Comparison of ENCODE assay signal across 11 mouse cellular contexts in genomic region chr4:108059601-108060379, GRCm38 (mm10). TPM values are rescaled to one million over a fixed set of nuclear protein-coding genes. Genes with fewer than 3 reads are reported as not detected.
A peak's percentile ranks its signal among the peaks of the same experiment; 100 is the strongest.
DNase-seq lines count a peak whose midpoint lies in the region; ATAC-seq and TF ChIP-seq lines count a peak whose summit lies in the region.
"Had no signal": no experiment of that assay in that cellular context is flagged by ENCODE, and none has a peak within 500 bp of the region (broad histone marks: within the 10 kb centered on the region; RNA-seq: fewer than 3 reads in every experiment).

No protein-coding gene starts in this region.

- H3K27me3 ChIP-seq in forebrain, embryonic 16.5 days (replicated peaks; ENCODE audit: control insufficient read depth, insufficient read depth, low read length) = no peaks in the 10 kb centered on the region
- H3K27me3 ChIP-seq in midbrain, embryonic 10.5 days (ENCODE audit: low read depth, poor library complexity, severe bottlenecking) = no peaks in the 10 kb centered on the region
- no peaks in the 10 kb centered on the region for H3K27me3 ChIP-seq in kidney, adult 2 months (replicated peaks; ENCODE audit: control insufficient read depth, insufficient read depth, low read length)

- peak; percentile 51 to 64 for DNase-seq in right cerebral cortex, adult 2 months (ENCODE audit: low spot score in 2 of 2)
- no peak for DNase-seq in right cerebral cortex, postnatal 14 days
- DNase-seq in midbrain, embryonic 10.5 days (ENCODE audit: low spot score) = no peak
- DNase-seq in kidney, adult 2 months = no peak
- no peak for DNase-seq in gastrocnemius, postnatal 10 days
- no peak for DNase-seq in embryo, embryonic 10.5 days (ENCODE audit: low spot score)
- DNase-seq: lung, adult 2 months had no signal

- H3K36me3 ChIP-seq in forebrain, embryonic 16.5 days (ENCODE audit: control insufficient read depth, insufficient read depth) = peaks cover 11% of the 10 kb centered on the region
- peaks cover 70% of the 10 kb centered on the region for H3K36me3 ChIP-seq in midbrain, embryonic 10.5 days
- peaks cover 17% of the 10 kb centered on the region for H3K36me3 ChIP-seq in kidney, adult 2 months (ENCODE audit: control insufficient read depth, insufficient read depth, low read length)

- no peak for TF ChIP-seq POLR2A in kidney, adult 2 months (IDR thresholded peaks at IDR 0.05; ENCODE audit: low read depth, low read length)

- WGBS in forebrain, embryonic 16.5 days = 25% methylated on average over 19 of the region's 19 CpGs
- WGBS in midbrain, embryonic 10.5 days = 53% methylated on average over 19 of the region's 19 CpGs
- WGBS in kidney, adult 2 months = 78% methylated on average over 19 of the region's 19 CpGs

- H3K27ac ChIP-seq in forebrain, embryonic 16.5 days (ENCODE audit: low read length) = no peak overlapping the region
- peak overlapping the region; percentile 79 for H3K27ac ChIP-seq in midbrain, embryonic 10.5 days (replicated peaks)
- H3K27ac ChIP-seq in kidney, adult 2 months (ENCODE audit: insufficient read depth, low read depth, low read length) = no peak overlapping the region

- peak; percentile 18; the same call in 1 of the 2 replicates for ATAC-seq in forebrain, embryonic 16.5 days

- peak overlapping the region; percentile 9; the same call in 1 of the 2 replicates for H3K9ac ChIP-seq in forebrain, embryonic 16.5 days (replicated peaks; ENCODE audit: low read depth, low read length)

- H3K9me3 ChIP-seq in forebrain, embryonic 16.5 days (ENCODE audit: control insufficient read depth, low read length) = no peaks in the 10 kb centered on the region
- no peaks in the 10 kb centered on the region for H3K9me3 ChIP-seq in midbrain, embryonic 10.5 days (replicated peaks)
- H3K9me3 ChIP-seq: G1E had no signal

- peaks cover 6% of the 10 kb centered on the region; the same call in 1 of the 2 replicates for H3K4me1 ChIP-seq in forebrain, embryonic 16.5 days (replicated peaks; ENCODE audit: control insufficient read depth, insufficient read depth, low read length)
- H3K4me1 ChIP-seq in midbrain, embryonic 10.5 days = peaks cover 15% of the 10 kb centered on the region
- peaks cover 8% of the 10 kb centered on the region; the same call in 1 of the 2 replicates for H3K4me1 ChIP-seq in kidney, adult 2 months (ENCODE audit: control insufficient read depth, insufficient read depth, low read length)

- H3K4me2 ChIP-seq in forebrain, embryonic 16.5 days (ENCODE audit: low read length) = peak overlapping the region; percentile 30

- TF ChIP-seq CTCF in kidney, adult 2 months (conservative IDR thresholded peaks at IDR 0.05; ENCODE audit: insufficient read depth, insufficient read length, low read depth, low read length) = no peak

- no peak overlapping the region for H3K4me3 ChIP-seq in forebrain, embryonic 16.5 days (replicated peaks; ENCODE audit: low read length)
- peak overlapping the region; percentile 14; the same call in 1 of the 2 replicates for H3K4me3 ChIP-seq in midbrain, embryonic 10.5 days
- no peak overlapping the region for H3K4me3 ChIP-seq in kidney, adult 2 months (ENCODE audit: insufficient read depth, low read depth, low read length)
- H3K4me3 ChIP-seq: myocyte had no signal

RNA-seq across cellular contexts. Expression of gene Podn, which starts 36.5 kb away (rescaled TPM):
- 0.35 and 0.41 TPM in 2 replicates for polyA plus RNA-seq in forebrain, embryonic 16.5 days (2015; fragmentation: Nextera tagmentation; extraction: Ambion mirVana)
- polyA plus RNA-seq in midbrain, embryonic 10.5 days (2016; fragmentation: Nextera tagmentation; extraction: Ambion mirVana) = 0.10 and 0.12 TPM in 2 replicates
- 29.8 and 30.4 TPM in 2 replicates for polyA plus RNA-seq in kidney, adult 2 months (2012; rRNA removed)
- 1 to 10 TPM; 7.6 to 9.7 TPM for total RNA-seq in gastrocnemius, postnatal 10 days (2021)
- total RNA-seq: G1E; hematopoietic stem cell, adult 5-6 weeks had no signal
- polyA plus RNA-seq: G1E had no signal

Comparison
In these comparisons a context has a peak if more than half of its experiments do, and no peak if none do; other contexts are left out.
1. DNase-seq: peak in right cerebral cortex, adult 2 months (2 of 2); none in right cerebral cortex, postnatal 14 days (single experiment), midbrain, embryonic 10.5 days (single experiment), kidney, adult 2 months (single experiment), gastrocnemius, postnatal 10 days (single experiment) and embryo, embryonic 10.5 days (single experiment).
2. RNA of gene Podn, which starts 36.5 kb away (polyA plus RNA-seq): 29.8 to 30.4 TPM in kidney, adult 2 months; 0.35 to 0.41 TPM in forebrain, embryonic 16.5 days and 0.10 to 0.12 TPM in midbrain, embryonic 10.5 days; every median in the first group is over 10 times any median in the second.